Mouse (Mus musculus): ENCODE measurements at regions not wholly inside any gene's neighbourhood (a gene's known extent, or its start where the extent isn't known, plus 50 kb on each side); places are given as distances from the start of the nearest gene placed in this dataset.

DNA sequence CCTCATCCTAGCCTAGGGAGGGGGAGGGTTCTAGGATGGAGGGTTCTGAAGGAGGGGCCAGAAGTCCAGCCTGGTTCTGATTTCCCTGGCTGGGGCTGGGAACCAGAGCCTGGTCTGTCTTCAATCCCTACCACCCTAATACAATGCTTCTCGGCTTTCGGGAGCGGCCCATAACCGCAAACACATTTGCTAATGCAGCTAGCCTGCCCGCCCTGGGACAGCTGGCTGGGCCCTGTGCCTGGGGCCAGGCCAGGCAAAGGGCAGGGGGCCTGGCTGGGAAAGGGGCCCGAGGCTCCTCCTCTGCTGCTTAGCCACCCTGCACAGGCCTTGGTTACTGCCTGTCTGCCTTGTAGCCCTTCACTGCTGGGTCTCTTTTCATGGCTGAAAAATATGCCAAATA, 74.9 kb downstream of the Pja1 start:
- ATAC-seq (ENCODE audit: insufficient read depth, low FRiP score, low TSS enrichment) (no peak), DNase-seq (ENCODE audit: low spot score) (no peak)
- H3K4me3 ChIP-seq (ENCODE audit: low read depth, low read length): no peak overlapping the region
- H3K36me3 ChIP-seq (ENCODE audit: control insufficient read depth, insufficient read depth, low read length): no peaks in the 10 kb centered on the region
- H3K9me3 ChIP-seq (ENCODE audit: control insufficient read depth, low read length): no peaks in the 10 kb centered on the region
- H3K27me3 ChIP-seq (ENCODE audit: control insufficient read depth, insufficient read depth, low read length): 0 out of 2 replicates have a peak, but pooled peaks cover 6% of the 10 kb centered on the region
- 61% methylated on average over 5 of the region's 6 CpGs for WGBS
- no peak overlapping the region for H3K27ac ChIP-seq (ENCODE audit: low read depth, low read length)
- H3K4me1 ChIP-seq (ENCODE audit: control insufficient read depth, insufficient read depth, low read length): no peaks in the 10 kb centered on the region
- H3K4me2 ChIP-seq (ENCODE audit: low read depth): no peak overlapping the region
- no peak overlapping the region for H3K9ac ChIP-seq (ENCODE audit: low read length)

GRCm38 (mm10) chrX:99395067-99395466, 76.0 kb downstream of the Pja1 start:
- Histone ChIP-seq H3K4me3 (ENCODE audit: low read depth, low read length) (no peak overlapping the region), H3K4me1 (ENCODE audit: control insufficient read depth, insufficient read depth, low read length) (no peaks in the 10 kb centered on the region), H3K9ac (ENCODE audit: low read length) (no peak overlapping the region), H3K27ac (ENCODE audit: low read depth, low read length) (no peak overlapping the region), H3K9me3 (ENCODE audit: control insufficient read depth, low read length) (no peaks in the 10 kb centered on the region), H3K36me3 (ENCODE audit: control insufficient read depth, insufficient read depth, low read length) (no peaks in the 10 kb centered on the region), H3K4me2 (ENCODE audit: low read depth) (no peak overlapping the region), H3K27me3 (ENCODE audit: control insufficient read depth, insufficient read depth, low read length) (0 out of 2 replicates have a peak, but pooled peaks cover 6% of the 10 kb centered on the region)
- ATAC-seq (ENCODE audit: insufficient read depth, low FRiP score, low TSS enrichment) (no peak), DNase-seq (ENCODE audit: low spot score) (no peak)
- 87% methylated on average over 3 of the region's 3 CpGs for WGBS

DNA sequence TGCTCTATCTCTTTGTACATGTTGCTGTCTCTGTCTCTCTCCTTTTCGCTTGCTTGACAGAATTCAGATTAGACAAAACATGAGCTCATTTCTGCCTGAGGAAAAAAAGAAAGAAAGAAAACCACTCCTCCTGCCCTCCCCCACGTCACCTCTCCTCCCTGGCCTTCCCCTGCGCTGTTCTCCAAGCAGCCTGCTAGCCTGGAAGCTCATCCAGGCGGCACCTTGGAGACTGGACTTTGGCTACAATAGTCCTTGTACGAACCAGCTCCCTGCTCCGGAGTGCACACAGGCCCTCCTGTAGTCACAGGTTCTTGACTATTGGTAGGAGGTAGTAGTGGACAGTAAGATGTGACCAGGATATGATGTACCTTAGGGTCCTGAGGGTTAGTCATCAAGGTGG, 79.4 kb downstream of the Pja1 start:
- ATAC-seq (ENCODE audit: insufficient read depth, low FRiP score, low TSS enrichment): no peak
- Histone ChIP-seq H3K4me1 (ENCODE audit: control insufficient read depth, insufficient read depth, low read length) (no peaks in the 10 kb centered on the region), H3K36me3 (ENCODE audit: control insufficient read depth, insufficient read depth, low read length) (no peaks in the 10 kb centered on the region), H3K9me3 (ENCODE audit: control insufficient read depth, low read length) (no peaks in the 10 kb centered on the region), H3K27ac (ENCODE audit: low read depth, low read length) (no peak overlapping the region), H3K4me2 (ENCODE audit: low read depth) (no peak overlapping the region), H3K4me3 (ENCODE audit: low read depth, low read length) (no peak overlapping the region), H3K27me3 (ENCODE audit: control insufficient read depth, insufficient read depth, low read length) (no peaks in the 10 kb centered on the region), H3K9ac (ENCODE audit: low read length) (no peak overlapping the region)
- WGBS: 74% methylated on average over 6 of the region's 6 CpGs
- no peak for DNase-seq (ENCODE audit: low spot score)

GRCm38 (mm10) chrX:99390462-99390838, 80.6 kb downstream of the Pja1 start:
- ATAC-seq (ENCODE audit: insufficient read depth, low FRiP score, low TSS enrichment) (no peak), DNase-seq (ENCODE audit: low spot score) (no peak)
- Histone ChIP-seq H3K4me1 (ENCODE audit: control insufficient read depth, insufficient read depth, low read length) (no peaks in the 10 kb centered on the region), H3K36me3 (ENCODE audit: control insufficient read depth, insufficient read depth, low read length) (no peaks in the 10 kb centered on the region), H3K9me3 (ENCODE audit: control insufficient read depth, low read length) (no peaks in the 10 kb centered on the region), H3K4me2 (ENCODE audit: low read depth) (no peak overlapping the region), H3K27ac (ENCODE audit: low read depth, low read length) (no peak overlapping the region), H3K4me3 (ENCODE audit: low read depth, low read length) (no peak overlapping the region), H3K27me3 (ENCODE audit: control insufficient read depth, insufficient read depth, low read length) (peaks cover 1% of the 10 kb centered on the region; the same call in 1 of the 2 replicates), H3K9ac (ENCODE audit: low read length) (no peak overlapping the region)
- 48% methylated on average over 2 of the region's 2 CpGs for WGBS

- Histone ChIP-seq H3K4me2 (ENCODE audit: low read depth) (no peak overlapping the region), H3K36me3 (ENCODE audit: control insufficient read depth, insufficient read depth, low read length) (no peaks in the 10 kb centered on the region), H3K4me1 (ENCODE audit: control insufficient read depth, insufficient read depth, low read length) (no peaks in the 10 kb centered on the region), H3K4me3 (ENCODE audit: low read depth, low read length) (no peak overlapping the region), H3K9ac (ENCODE audit: low read length) (no peak overlapping the region), H3K27ac (ENCODE audit: low read depth, low read length) (no peak overlapping the region), H3K27me3 (ENCODE audit: control insufficient read depth, insufficient read depth, low read length) (peaks cover 4% of the 10 kb centered on the region; the same call in 1 of the 2 replicates), H3K9me3 (ENCODE audit: control insufficient read depth, low read length) (no peaks in the 10 kb centered on the region)
- WGBS: 67% methylated on average over 12 of the region's 12 CpGs
- DNase-seq (ENCODE audit: low spot score) (no peak), ATAC-seq (ENCODE audit: insufficient read depth, low FRiP score, low TSS enrichment) (no peak)
Measured at GRCm38 (mm10) chrX:99389778-99390461, 81.2 kb downstream of the Pja1 start.

DNA sequence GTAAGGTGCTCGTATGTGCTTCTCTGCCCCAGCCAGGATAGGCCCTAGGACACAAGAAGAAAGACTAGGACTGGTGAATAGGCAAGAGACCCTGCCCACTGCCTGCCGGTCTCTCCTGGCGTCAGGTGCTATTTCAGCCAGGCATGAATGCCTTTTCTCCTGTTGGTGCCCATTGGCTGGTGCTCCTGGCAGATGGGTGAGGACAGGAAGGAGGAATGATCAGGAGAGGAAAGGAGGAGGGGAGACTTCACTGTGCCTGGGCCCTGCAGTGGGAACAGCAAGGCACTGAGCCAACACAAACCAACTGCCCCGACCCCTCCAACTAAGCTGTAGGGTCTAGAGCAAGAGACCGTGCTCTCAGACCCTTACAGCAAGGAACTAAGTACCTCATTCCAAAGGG, 100.4 kb downstream of the Pja1 start:
- H3K4me2 ChIP-seq (ENCODE audit: low read depth): no peak overlapping the region
- peaks cover 12% of the 10 kb centered on the region; the same call in 1 of the 2 replicates for H3K27me3 ChIP-seq (ENCODE audit: control insufficient read depth, insufficient read depth, low read length)
- no peaks in the 10 kb centered on the region for H3K36me3 ChIP-seq (ENCODE audit: control insufficient read depth, insufficient read depth, low read length)
- no peak for DNase-seq (ENCODE audit: low spot score)
- 93% methylated on average over 5 of the region's 5 CpGs for WGBS
- H3K4me1 ChIP-seq (ENCODE audit: control insufficient read depth, insufficient read depth, low read length): no peaks in the 10 kb centered on the region
- H3K9ac ChIP-seq (ENCODE audit: low read length): no peak overlapping the region
- no peaks in the 10 kb centered on the region for H3K9me3 ChIP-seq (ENCODE audit: control insufficient read depth, low read length)
- H3K4me3 ChIP-seq (ENCODE audit: low read depth, low read length): no peak overlapping the region
- no peak overlapping the region for H3K27ac ChIP-seq (ENCODE audit: low read depth, low read length)
- no peak for ATAC-seq (ENCODE audit: insufficient read depth, low FRiP score, low TSS enrichment)

GRCm38 (mm10) chrX:99369258-99369900, 101.7 kb downstream of the Pja1 start:
- ATAC-seq (ENCODE audit: insufficient read depth, low FRiP score, low TSS enrichment): no peak
- no peaks in the 10 kb centered on the region for H3K9me3 ChIP-seq (ENCODE audit: control insufficient read depth, low read length)
- H3K4me3 ChIP-seq (ENCODE audit: low read depth, low read length): no peak overlapping the region
- no peaks in the 10 kb centered on the region for H3K4me1 ChIP-seq (ENCODE audit: control insufficient read depth, insufficient read depth, low read length)
- DNase-seq (ENCODE audit: low spot score): no peak
- WGBS: 85% methylated on average over 6 of the region's 6 CpGs
- no peaks in the 10 kb centered on the region for H3K36me3 ChIP-seq (ENCODE audit: control insufficient read depth, insufficient read depth, low read length)
- H3K4me2 ChIP-seq (ENCODE audit: low read depth): no peak overlapping the region
- H3K9ac ChIP-seq (ENCODE audit: low read length): no peak overlapping the region
- H3K27me3 ChIP-seq (ENCODE audit: control insufficient read depth, insufficient read depth, low read length): peaks cover 12% of the 10 kb centered on the region; the same call in 1 of the 2 replicates
- no peak overlapping the region for H3K27ac ChIP-seq (ENCODE audit: low read depth, low read length)

DNA sequence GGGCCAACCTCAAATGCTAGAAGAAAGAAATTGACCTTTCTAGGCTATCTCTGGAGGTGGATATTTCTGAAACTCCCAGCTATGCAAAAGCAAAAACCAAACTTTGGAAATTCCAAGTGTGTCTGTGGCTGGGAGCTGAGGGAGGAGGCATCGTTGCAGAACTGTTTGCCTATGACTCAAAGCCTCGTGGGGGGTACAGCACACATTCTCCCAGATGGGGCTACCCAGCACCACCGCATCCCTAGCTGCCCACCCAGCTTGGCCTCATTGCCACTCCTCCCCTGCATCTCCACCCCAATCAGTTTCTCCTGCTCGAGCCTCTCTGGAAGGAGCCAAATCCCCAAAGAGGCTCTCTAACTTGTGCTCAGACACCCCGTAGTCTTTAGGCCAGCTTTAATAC, 107.0 kb downstream of the Pja1 start:
- no peak overlapping the region for H3K4me2 ChIP-seq (ENCODE audit: low read depth)
- DNase-seq (ENCODE audit: low spot score) (no peak), ATAC-seq (ENCODE audit: insufficient read depth, low FRiP score, low TSS enrichment) (no peak)
- H3K9ac ChIP-seq (ENCODE audit: low read length): no peak overlapping the region
- H3K9me3 ChIP-seq (ENCODE audit: control insufficient read depth, low read length): no peaks in the 10 kb centered on the region
- H3K4me3 ChIP-seq (ENCODE audit: low read depth, low read length): no peak overlapping the region
- no peaks in the 10 kb centered on the region for H3K4me1 ChIP-seq (ENCODE audit: control insufficient read depth, insufficient read depth, low read length)
- H3K27ac ChIP-seq (ENCODE audit: low read depth, low read length): no peak overlapping the region
- 76% methylated on average over 5 of the region's 5 CpGs for WGBS
- H3K27me3 ChIP-seq (ENCODE audit: control insufficient read depth, insufficient read depth, low read length): peaks cover 7% of the 10 kb centered on the region; the same call in 1 of the 2 replicates
- H3K36me3 ChIP-seq (ENCODE audit: control insufficient read depth, insufficient read depth, low read length): no peaks in the 10 kb centered on the region
